Mouse (Mus musculus): ENCODE measurements at regions not wholly inside any gene's neighbourhood (a gene's known extent, or its start where the extent isn't known, plus 50 kb on each side); places are given as distances from the start of the nearest gene placed in this dataset.

DNA sequence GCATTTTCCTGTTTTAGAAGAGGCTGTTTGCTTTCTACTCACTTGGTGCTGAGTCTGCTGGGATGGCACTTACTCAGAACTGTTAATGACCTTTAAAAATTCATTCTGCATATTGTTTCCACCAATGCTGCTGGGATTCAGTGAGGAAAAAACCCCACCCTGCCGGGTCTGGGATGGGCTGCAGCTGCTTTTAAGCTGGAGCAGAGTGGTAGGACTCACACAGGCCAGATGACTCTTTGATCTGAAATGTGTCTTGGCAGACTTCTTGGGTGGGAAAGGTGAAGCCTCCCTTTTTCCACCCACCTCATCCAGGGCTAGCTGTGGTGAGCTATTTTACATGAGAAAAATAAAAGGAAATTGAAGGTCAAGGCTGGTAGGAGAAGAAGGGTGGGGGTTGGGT lies 56.4 kb upstream of the Ddhd1 start:
- no peak overlapping the region for H3K4me3 ChIP-seq (replicated peaks; ENCODE audit: low read depth, low read length)
- H3K4me2 ChIP-seq (ENCODE audit: low read length), result no peak overlapping the region
- H3K9ac ChIP-seq (replicated peaks; ENCODE audit: low read length), result no peak overlapping the region
- H3K36me3 ChIP-seq (ENCODE audit: control insufficient read depth, insufficient read depth, low read length), result no peaks in the 10 kb centered on the region
- DNase-seq, result no peak
- H3K9me3 ChIP-seq (ENCODE audit: control insufficient read depth, low read length), result no peaks in the 10 kb centered on the region
- no peak overlapping the region for H3K27ac ChIP-seq (replicated peaks; ENCODE audit: low read depth, low read length)
- no peaks in the 10 kb centered on the region for H3K4me1 ChIP-seq (ENCODE audit: control insufficient read depth, insufficient read depth, low read length)
- ATAC-seq (ENCODE audit: low FRiP score, low TSS enrichment), result no peak
- no peaks in the 10 kb centered on the region for H3K27me3 ChIP-seq (ENCODE audit: control insufficient read depth, insufficient read depth, low read length)
- WGBS, result 48% methylated on average over 1 of the region's 1 CpGs

DNA sequence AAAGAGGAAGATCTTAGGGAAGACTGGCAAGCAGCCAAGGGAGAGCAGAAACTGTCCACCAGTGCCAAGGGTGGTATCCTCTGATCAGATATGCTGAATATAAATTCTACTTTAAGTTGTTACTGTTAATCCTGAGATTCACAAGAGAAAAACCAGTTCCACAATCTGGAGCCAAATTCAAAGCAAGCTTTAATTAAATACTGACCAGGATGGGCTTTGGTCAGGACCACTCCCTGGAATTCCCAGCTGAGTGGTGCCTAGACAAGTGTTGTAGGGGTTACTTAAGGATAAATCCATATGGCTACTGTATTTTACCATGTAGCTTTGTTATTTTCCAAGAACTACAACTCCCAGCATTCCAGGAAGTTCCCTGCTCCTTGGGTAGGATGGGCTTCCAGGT lies 56.8 kb upstream of the Ddhd1 start:
- Histone ChIP-seq H3K4me2 (ENCODE audit: low read length) (no peak overlapping the region), H3K4me3 (replicated peaks; ENCODE audit: low read depth, low read length) (no peak overlapping the region), H3K9me3 (ENCODE audit: control insufficient read depth, low read length) (no peaks in the 10 kb centered on the region), H3K27me3 (ENCODE audit: control insufficient read depth, insufficient read depth, low read length) (no peaks in the 10 kb centered on the region), H3K36me3 (ENCODE audit: control insufficient read depth, insufficient read depth, low read length) (no peaks in the 10 kb centered on the region), H3K9ac (replicated peaks; ENCODE audit: low read length) (no peak overlapping the region), H3K27ac (replicated peaks; ENCODE audit: low read depth, low read length) (no peak overlapping the region), H3K4me1 (ENCODE audit: control insufficient read depth, insufficient read depth, low read length) (no peaks in the 10 kb centered on the region)
- no peak for ATAC-seq (ENCODE audit: low FRiP score, low TSS enrichment)
- DNase-seq, result peak; percentile 7

DNA sequence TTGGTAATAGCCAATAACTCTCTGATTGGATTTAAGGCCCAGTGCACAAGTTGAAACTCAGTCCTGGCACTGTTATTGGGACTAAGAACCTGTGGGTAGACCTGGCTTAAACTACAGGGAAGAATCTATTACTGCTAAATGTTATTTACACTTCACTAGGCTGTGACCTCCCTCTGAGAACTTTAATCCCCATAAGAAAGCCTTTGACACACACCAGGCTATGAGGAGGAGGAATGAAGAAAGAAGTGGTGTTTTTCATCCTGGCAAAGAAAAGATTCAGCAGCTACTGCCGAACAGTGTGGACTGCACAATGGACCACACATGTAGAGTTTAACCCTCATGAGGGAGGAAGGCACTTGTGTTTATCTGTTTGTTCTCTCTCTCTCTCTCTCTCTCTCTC lies 58.2 kb upstream of the Ddhd1 start:
- Histone ChIP-seq H3K27ac (replicated peaks; ENCODE audit: low read depth, low read length) (no peak overlapping the region), H3K9me3 (ENCODE audit: control insufficient read depth, low read length) (no peaks in the 10 kb centered on the region), H3K27me3 (ENCODE audit: control insufficient read depth, insufficient read depth, low read length) (no peaks in the 10 kb centered on the region), H3K36me3 (ENCODE audit: control insufficient read depth, insufficient read depth, low read length) (no peaks in the 10 kb centered on the region), H3K4me3 (replicated peaks; ENCODE audit: low read depth, low read length) (no peak overlapping the region), H3K4me1 (ENCODE audit: control insufficient read depth, insufficient read depth, low read length) (no peaks in the 10 kb centered on the region), H3K4me2 (ENCODE audit: low read length) (no peak overlapping the region), H3K9ac (replicated peaks; ENCODE audit: low read length) (no peak overlapping the region)
- DNase-seq, result no peak
- 9% methylated on average over 1 of the region's 1 CpGs for WGBS
- ATAC-seq (ENCODE audit: low FRiP score, low TSS enrichment), result no peak

GRCm38 (mm10) chr14:45722887-45723286 lies 64.9 kb upstream of the Ddhd1 start:
- Histone ChIP-seq H3K4me2 (ENCODE audit: low read length) (no peak overlapping the region), H3K4me1 (ENCODE audit: control insufficient read depth, insufficient read depth, low read length) (no peaks in the 10 kb centered on the region), H3K36me3 (ENCODE audit: control insufficient read depth, insufficient read depth, low read length) (no peaks in the 10 kb centered on the region), H3K27me3 (ENCODE audit: control insufficient read depth, insufficient read depth, low read length) (no peaks in the 10 kb centered on the region), H3K27ac (replicated peaks; ENCODE audit: low read depth, low read length) (no peak overlapping the region), H3K9me3 (ENCODE audit: control insufficient read depth, low read length) (no peaks in the 10 kb centered on the region), H3K9ac (replicated peaks; ENCODE audit: low read length) (no peak overlapping the region), H3K4me3 (replicated peaks; ENCODE audit: low read depth, low read length) (no peak overlapping the region)
- ATAC-seq (ENCODE audit: low FRiP score, low TSS enrichment) (no peak), DNase-seq (no peak)
- 29% methylated on average over 6 of the region's 6 CpGs for WGBS

DNA sequence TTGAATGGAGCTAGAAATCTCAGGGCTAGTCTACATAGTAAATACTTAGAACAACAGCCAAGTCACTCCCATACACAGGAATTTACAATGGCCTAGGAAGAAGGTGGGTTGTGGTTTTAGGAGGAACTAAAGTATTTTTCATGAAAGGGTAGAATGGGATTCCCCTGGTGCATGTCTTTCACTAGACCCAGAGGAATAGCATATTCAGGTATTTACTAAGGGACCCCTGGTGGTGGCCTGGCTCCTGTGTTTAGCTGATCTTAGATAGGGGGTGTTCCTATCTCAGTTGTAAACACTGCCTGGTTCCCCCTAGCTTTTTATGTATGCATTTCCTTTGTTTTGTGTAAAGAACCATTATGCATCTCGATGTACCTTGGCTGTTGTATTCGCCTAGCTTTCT lies 66.4 kb upstream of the Ddhd1 start:
- Histone ChIP-seq H3K9me3 (ENCODE audit: control insufficient read depth, low read length) (no peaks in the 10 kb centered on the region), H3K27ac (replicated peaks; ENCODE audit: low read depth, low read length) (no peak overlapping the region), H3K9ac (replicated peaks; ENCODE audit: low read length) (no peak overlapping the region), H3K27me3 (ENCODE audit: control insufficient read depth, insufficient read depth, low read length) (no peaks in the 10 kb centered on the region), H3K4me3 (replicated peaks; ENCODE audit: low read depth, low read length) (no peak overlapping the region), H3K4me2 (ENCODE audit: low read length) (no peak overlapping the region), H3K4me1 (ENCODE audit: control insufficient read depth, insufficient read depth, low read length) (no peaks in the 10 kb centered on the region), H3K36me3 (ENCODE audit: control insufficient read depth, insufficient read depth, low read length) (no peaks in the 10 kb centered on the region)
- ATAC-seq (ENCODE audit: low FRiP score, low TSS enrichment) (no peak), DNase-seq (no peak)
- WGBS, result 90% methylated on average over 2 of the region's 2 CpGs

GRCm38 (mm10) chr14:45734530-45735410 lies 76.8 kb upstream of the Ddhd1 start:
- DNase-seq (no peak), ATAC-seq (ENCODE audit: low FRiP score, low TSS enrichment) (no peak)
- Histone ChIP-seq H3K4me2 (ENCODE audit: low read length) (no peak overlapping the region), H3K27ac (replicated peaks; ENCODE audit: low read depth, low read length) (no peak overlapping the region), H3K36me3 (ENCODE audit: control insufficient read depth, insufficient read depth, low read length) (no peaks in the 10 kb centered on the region), H3K27me3 (ENCODE audit: control insufficient read depth, insufficient read depth, low read length) (no peaks in the 10 kb centered on the region), H3K9me3 (ENCODE audit: control insufficient read depth, low read length) (no peaks in the 10 kb centered on the region), H3K4me1 (ENCODE audit: control insufficient read depth, insufficient read depth, low read length) (no peaks in the 10 kb centered on the region), H3K9ac (replicated peaks; ENCODE audit: low read length) (no peak overlapping the region), H3K4me3 (replicated peaks; ENCODE audit: low read depth, low read length) (no peak overlapping the region)
- WGBS, result 57% methylated on average over 10 of the region's 10 CpGs

DNA sequence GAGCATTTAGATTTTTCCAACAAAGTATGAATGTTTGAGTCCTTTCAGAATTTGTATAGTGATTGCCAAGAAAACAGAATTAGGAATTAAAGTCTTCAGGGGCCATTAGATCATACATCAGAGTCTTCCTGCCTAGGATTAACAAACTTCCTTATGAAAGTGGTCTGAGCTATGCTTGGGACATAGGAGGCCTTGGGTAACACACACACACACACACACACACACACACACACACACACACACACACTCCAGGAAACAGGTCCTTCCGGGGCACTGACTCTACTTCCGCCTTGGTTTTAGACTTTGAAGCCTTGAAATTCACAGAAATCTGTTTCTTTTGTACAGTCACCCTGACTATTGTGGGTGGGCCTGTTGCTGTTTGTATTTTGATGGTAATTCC lies 80.0 kb upstream of the Ddhd1 start:
- H3K27ac ChIP-seq (replicated peaks; ENCODE audit: low read depth, low read length), result no peak overlapping the region
- H3K4me2 ChIP-seq (ENCODE audit: low read length), result no peak overlapping the region
- H3K9ac ChIP-seq (replicated peaks; ENCODE audit: low read length), result no peak overlapping the region
- H3K4me3 ChIP-seq (replicated peaks; ENCODE audit: low read depth, low read length), result no peak overlapping the region
- H3K36me3 ChIP-seq (ENCODE audit: control insufficient read depth, insufficient read depth, low read length), result no peaks in the 10 kb centered on the region
- no peak for DNase-seq
- ATAC-seq (ENCODE audit: low FRiP score, low TSS enrichment), result no peak
- no peaks in the 10 kb centered on the region for H3K9me3 ChIP-seq (ENCODE audit: control insufficient read depth, low read length)
- no peaks in the 10 kb centered on the region for H3K27me3 ChIP-seq (ENCODE audit: control insufficient read depth, insufficient read depth, low read length)
- 98% methylated on average over 2 of the region's 2 CpGs for WGBS
- H3K4me1 ChIP-seq (ENCODE audit: control insufficient read depth, insufficient read depth, low read length), result no peaks in the 10 kb centered on the region

DNA sequence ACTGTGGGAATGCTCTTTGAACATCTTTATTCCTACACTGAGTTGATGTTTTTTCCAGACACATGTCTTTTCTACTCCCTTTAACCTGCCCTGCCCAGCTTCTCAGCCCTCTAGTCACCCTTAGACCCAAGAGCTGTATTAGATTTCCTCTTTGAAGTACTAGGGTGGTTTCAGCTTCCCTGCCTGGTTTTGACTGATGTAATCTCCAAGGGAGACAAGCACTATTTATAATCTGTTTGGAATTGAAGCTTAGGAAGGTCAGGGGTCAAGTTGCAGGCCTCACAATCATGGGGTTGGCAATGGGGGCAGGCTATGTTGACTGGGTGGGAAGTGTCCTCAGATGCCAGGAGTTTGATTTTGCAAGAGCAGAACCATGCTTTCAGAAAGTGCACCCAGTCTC lies 81.7 kb upstream of the Ddhd1 start:
- ATAC-seq (ENCODE audit: low FRiP score, low TSS enrichment), result no peak
- DNase-seq, result no peak
- Histone ChIP-seq H3K27ac (replicated peaks; ENCODE audit: low read depth, low read length) (no peak overlapping the region), H3K9me3 (ENCODE audit: control insufficient read depth, low read length) (no peaks in the 10 kb centered on the region), H3K9ac (replicated peaks; ENCODE audit: low read length) (no peak overlapping the region), H3K4me3 (replicated peaks; ENCODE audit: low read depth, low read length) (no peak overlapping the region), H3K4me1 (ENCODE audit: control insufficient read depth, insufficient read depth, low read length) (no peaks in the 10 kb centered on the region), H3K36me3 (ENCODE audit: control insufficient read depth, insufficient read depth, low read length) (no peaks in the 10 kb centered on the region), H3K27me3 (ENCODE audit: control insufficient read depth, insufficient read depth, low read length) (no peaks in the 10 kb centered on the region), H3K4me2 (ENCODE audit: low read length) (no peak overlapping the region)

- no peak overlapping the region for H3K27ac ChIP-seq (replicated peaks; ENCODE audit: low read depth, low read length)
- H3K27me3 ChIP-seq (ENCODE audit: control insufficient read depth, insufficient read depth, low read length), result no peaks in the 10 kb centered on the region
- ATAC-seq (ENCODE audit: low FRiP score, low TSS enrichment), result no peak
- no peak overlapping the region for H3K4me2 ChIP-seq (ENCODE audit: low read length)
- 40% methylated on average over 3 of the region's 3 CpGs for WGBS
- H3K9me3 ChIP-seq (ENCODE audit: control insufficient read depth, low read length), result no peaks in the 10 kb centered on the region
- H3K9ac ChIP-seq (replicated peaks; ENCODE audit: low read length), result no peak overlapping the region
- no peaks in the 10 kb centered on the region for H3K36me3 ChIP-seq (ENCODE audit: control insufficient read depth, insufficient read depth, low read length)
- H3K4me3 ChIP-seq (replicated peaks; ENCODE audit: low read depth, low read length), result no peak overlapping the region
- no peak for DNase-seq
- H3K4me1 ChIP-seq (ENCODE audit: control insufficient read depth, insufficient read depth, low read length), result no peaks in the 10 kb centered on the region
These were observed 82.7 kb upstream of the Ddhd1 start for GRCm38 (mm10) chr14:45740662-45741061.

Data from midbrain, embryonic 14.5 days (tissue).